Mouse (Mus musculus): ENCODE results near the gene Xrn1. TPM values are rescaled to one million over a fixed set of nuclear protein-coding genes. Genes with fewer than 3 reads are reported as not detected.
"Not testable (repeated sequence)": the region's sequence is repeated elsewhere in the genome, so short reads cannot be mapped to it uniquely, and the experiment has no call there.

The Xrn1 gene
- polyA plus RNA-seq (2017; shearing (Covaris generic)): 10 to 100 TPM; 37.3 to 54.8 TPM

- peak; percentile 89 for ATAC-seq
These were observed at the start of gene Xrn1 for GRCm38 (mm10) chr9:95954585-95955461. TSS of gene Xrn1 (plus strand) at chr9:95954760.

GRCm38 (mm10) chr9:95932855-95933254, 21.7 kb upstream of the Xrn1 start:
- no peak for ATAC-seq

- no peak for ATAC-seq
These were observed 902 bp upstream of the Xrn1 start for GRCm38 (mm10) chr9:95953658-95954057.

- ATAC-seq: peak; percentile 6
These were observed 355 bp upstream of the Xrn1 start for GRCm38 (mm10) chr9:95954226-95954584.

GRCm38 (mm10) chr9:95957611-95958010, 3.1 kb downstream of the Xrn1 start:
- no peak for ATAC-seq

- ATAC-seq: no peak
These were observed 3.6 kb downstream of the Xrn1 start for GRCm38 (mm10) chr9:95958041-95958730.

- not testable (repeated sequence) for ATAC-seq
These were observed 4.2 kb downstream of the Xrn1 start for GRCm38 (mm10) chr9:95958731-95959105.

GRCm38 (mm10) chr9:95959246-95959645, 4.7 kb downstream of the Xrn1 start:
- no peak for ATAC-seq

- ATAC-seq: no peak
These were observed 5.3 kb downstream of the Xrn1 start for GRCm38 (mm10) chr9:95959732-95960428.

- no peak for ATAC-seq
These were observed 6.5 kb downstream of the Xrn1 start for GRCm38 (mm10) chr9:95961058-95961457.

- ATAC-seq: peak; percentile 29
These were observed 9.5 kb downstream of the Xrn1 start for GRCm38 (mm10) chr9:95964037-95964436.

GRCm38 (mm10) chr9:95978279-95978678, 23.7 kb downstream of the Xrn1 start:
- no peak for ATAC-seq

GRCm38 (mm10) chr9:95979896-95980295, 25.3 kb downstream of the Xrn1 start:
- ATAC-seq: no peak

- ATAC-seq: no peak
These were observed 37.7 kb downstream of the Xrn1 start for GRCm38 (mm10) chr9:95992255-95992654.

- no peak for ATAC-seq
These were observed 49.9 kb downstream of the Xrn1 start for GRCm38 (mm10) chr9:96004455-96004854.

GRCm38 (mm10) chr9:96010664-96011063, 56.1 kb downstream of the Xrn1 start:
- ATAC-seq: no peak

- no peak for ATAC-seq
These were observed 69.4 kb downstream of the Xrn1 start for GRCm38 (mm10) chr9:96023921-96024320.

GRCm38 (mm10) chr9:96027913-96028312, 73.4 kb downstream of the Xrn1 start:
- no peak for ATAC-seq

- no peak for ATAC-seq
These were observed 74.3 kb downstream of the Xrn1 start for GRCm38 (mm10) chr9:96028818-96029217.

- no peak for ATAC-seq
These were observed 75.3 kb downstream of the Xrn1 start for GRCm38 (mm10) chr9:96029886-96030285.

GRCm38 (mm10) chr9:96035371-96036086, 81.0 kb downstream of the Xrn1 start:
- no peak for ATAC-seq

- no peak for ATAC-seq
These were observed 89.7 kb downstream of the Xrn1 start for GRCm38 (mm10) chr9:96044214-96044613.

- no peak for ATAC-seq
These were observed 96.9 kb downstream of the Xrn1 start for GRCm38 (mm10) chr9:96051501-96051900.

All from activated CD4-positive, CD25-positive, alpha-beta regulatory T cell, adult 4 months (primary cell).